Comparison of ENCODE assay signal across 14 mouse cellular contexts in the genomic region with DNA sequence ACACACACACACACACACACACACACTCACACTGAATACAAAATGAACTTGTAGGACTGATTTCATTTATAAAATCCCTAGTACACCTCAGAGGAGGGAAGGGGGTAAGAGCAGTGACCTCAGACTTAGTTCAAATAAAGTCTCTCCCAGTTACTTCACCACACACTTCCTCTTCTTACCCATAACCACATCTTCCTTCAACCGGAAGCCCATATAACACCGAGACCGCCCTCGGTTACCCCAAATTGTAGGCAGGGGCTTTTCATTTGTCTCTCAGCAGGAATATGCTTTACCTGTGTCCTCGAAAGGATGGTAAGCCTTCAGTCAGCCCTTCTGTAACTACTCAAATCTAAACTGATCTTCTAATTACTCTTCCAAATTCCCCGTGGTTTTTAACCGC. TPM values are rescaled to one million over a fixed set of nuclear protein-coding genes. Genes with fewer than 3 reads are reported as not detected.
DNase-seq lines count a peak whose midpoint lies in the region; ATAC-seq and TF ChIP-seq lines count a peak whose summit lies in the region.
"Had no signal": no experiment of that assay in that cellular context is flagged by ENCODE, and none has a peak within 500 bp of the region (broad histone marks: within the 10 kb centered on the region; RNA-seq: fewer than 3 reads in every experiment).

No protein-coding gene starts in this region.

- TF ChIP-seq CTCF in forebrain, postnatal 0 days (IDR thresholded peaks at IDR 0.05; ENCODE audit: low read depth), result no peak

- no peak for DNase-seq in heart, postnatal 36 days
- peak; percentile 80 for DNase-seq in CD4-positive helper T cell, adult 2 months (ENCODE audit: low read depth, low spot score)
- DNase-seq in right cerebral cortex, adult 18-20 months, result no peak
- no peak for DNase-seq in urinary bladder, postnatal 25 days (ENCODE audit: low spot score)
- no peak for DNase-seq in forebrain, postnatal 0 days
- DNase-seq: cerebellum, adult 8-10 months; kidney, adult 2 months had no signal

- no peak overlapping the region for H3K9ac ChIP-seq in heart, embryonic 14.5 days (ENCODE audit: low read length)
- no peak overlapping the region for H3K9ac ChIP-seq in forebrain, postnatal 0 days

- H3K4me3 ChIP-seq in heart, embryonic 14.5 days (ENCODE audit: control insufficient read depth in 1 of 2, insufficient read depth in 1 of 2, low read depth in 1 of 2, low read length in 2 of 2), result no peak overlapping the region
- no peak overlapping the region for H3K4me3 ChIP-seq in forebrain, postnatal 0 days (ENCODE audit: low read depth, low read length)

- intact Hi-C loops in heart, postnatal 36 days (cut with DNase I), result no loop called here

- no peaks in the 10 kb centered on the region for H3K9me3 ChIP-seq in heart, embryonic 14.5 days (ENCODE audit: control insufficient read depth, low read length)
- no peaks in the 10 kb centered on the region for H3K9me3 ChIP-seq in forebrain, postnatal 0 days (ENCODE audit: low read length)

- ATAC-seq in heart, embryonic 14.5 days (ENCODE audit: insufficient number of reproducible peaks, insufficient read depth, low FRiP score, low read depth), result no peak
- peak; percentile 98 for ATAC-seq in inflammation-experienced regulatory T-cells, adult 6 months
- ATAC-seq in neutrophil, adult 5-6 weeks (ENCODE audit: extremely low read depth, insufficient number of reproducible peaks, low FRiP score, poor library complexity, severe bottlenecking), result peak; percentile 92
- ATAC-seq in forebrain, postnatal 0 days, result no peak

- H3K27ac ChIP-seq in heart, embryonic 14.5 days (replicated peaks in 1 of 2; ENCODE audit: control insufficient read depth in 1 of 2, insufficient read depth in 1 of 2, low read depth in 2 of 2, low read length in 2 of 2), result no peak overlapping the region
- no peak overlapping the region for H3K27ac ChIP-seq in forebrain, postnatal 0 days (ENCODE audit: low read depth, low read length)

- H3K27me3 ChIP-seq in heart, embryonic 14.5 days (ENCODE audit: control insufficient read depth, insufficient read depth, low read length), result no peaks in the 10 kb centered on the region
- no peaks in the 10 kb centered on the region for H3K27me3 ChIP-seq in forebrain, postnatal 0 days (ENCODE audit: insufficient read depth, low read length)

- 91% methylated on average over 7 of the region's 7 CpGs for WGBS in heart, embryonic 14.5 days
- 88% methylated on average over 7 of the region's 7 CpGs for WGBS in forebrain, postnatal 0 days

- peak overlapping the region; percentile 48 for H3K4me2 ChIP-seq in heart, embryonic 14.5 days (ENCODE audit: low read length)
- no peak overlapping the region for H3K4me2 ChIP-seq in forebrain, postnatal 0 days (ENCODE audit: low read depth)

- peaks cover 0 to 7% of the 10 kb centered on the region in 2 experiments; a peak in 3 of 4 replicates for H3K4me1 ChIP-seq in heart, embryonic 14.5 days (ENCODE audit: control insufficient read depth in 2 of 2, insufficient read depth in 2 of 2, low read length in 2 of 2)
- H3K4me1 ChIP-seq in forebrain, postnatal 0 days (ENCODE audit: insufficient read depth), result no peaks in the 10 kb centered on the region

- no peaks in the 10 kb centered on the region for H3K36me3 ChIP-seq in heart, embryonic 14.5 days (ENCODE audit: control insufficient read depth, insufficient read depth, low read length)
- H3K36me3 ChIP-seq in forebrain, postnatal 0 days (ENCODE audit: insufficient read depth), result no peaks in the 10 kb centered on the region

RNA-seq across cellular contexts. Expression of a gene that starts 26.4 kb away (rescaled TPM):
- not detected in 2 replicates for polyA plus RNA-seq in heart, embryonic 14.5 days (2014; fragmentation: Nextera tagmentation; extraction: Ambion mirVana)
- total RNA-seq in heart, postnatal 36 days (2021), result not detected
- polyA plus RNA-seq in inflammation-experienced regulatory T-cells, adult 6 months (2017; shearing (Covaris generic)), result not detected
- not detected in 2 replicates for total RNA-seq in neutrophil, adult 5-6 weeks (2017)
- total RNA-seq in forebrain, postnatal 0 days (2014; rRNA removed), result not detected in 2 replicates
- not detected in 2 replicates for polyA plus RNA-seq in forebrain, postnatal 0 days (2015; fragmentation: Nextera tagmentation; extraction: Ambion mirVana)
- total RNA-seq: layer of hippocampus, postnatal 10 days; liver, adult 2 months had no signal
- polyA plus RNA-seq: gonadal fat pad, adult 2 months; kidney, adult 2 months; liver, adult 2 months; neural tube, embryonic 14.5 days had no signal

RNA-seq across cellular contexts. Expression of a gene that starts 27.1 kb away (rescaled TPM):
- 28.1 and 28.8 TPM in 2 replicates for polyA plus RNA-seq in heart, embryonic 14.5 days (2014; fragmentation: Nextera tagmentation; extraction: Ambion mirVana)
- 10 to 100 TPM; 21.8 to 24.0 TPM for total RNA-seq in heart, postnatal 36 days (2021)
- 10 to 100 TPM; 20.2 to 36.2 (median 30.8) TPM for polyA plus RNA-seq in inflammation-experienced regulatory T-cells, adult 6 months (2017; shearing (Covaris generic))
- 15.8 and 17.7 TPM in 2 replicates for total RNA-seq in neutrophil, adult 5-6 weeks (2017)
- total RNA-seq in forebrain, postnatal 0 days (2014; rRNA removed), result 41.0 and 47.9 TPM in 2 replicates
- 51.4 and 58.0 TPM in 2 replicates for polyA plus RNA-seq in forebrain, postnatal 0 days (2015; fragmentation: Nextera tagmentation; extraction: Ambion mirVana)

Comparison
In these comparisons a context has a peak if more than half of its experiments do, and no peak if none do; other contexts are left out.
1. ATAC-seq: peak in inflammation-experienced regulatory T-cells, adult 6 months (single experiment) and neutrophil, adult 5-6 weeks (single experiment); none in heart, embryonic 14.5 days (single experiment) and forebrain, postnatal 0 days (single experiment).